Mouse (Mus musculus) myocyte (in vitro differentiated cells): ENCODE measurements around the gene Timm8a2. TPM values are rescaled to one million over a fixed set of nuclear protein-coding genes. Genes with fewer than 3 reads are reported as not detected.
"Not testable (repeated sequence)": the region's sequence is repeated elsewhere in the genome, so short reads cannot be mapped to it uniquely, and the experiment has no call there.

Experiments
- H3K27me3 ChIP-seq: one replicate; pipeline ENCODE4 v1.6.1; 2011; ENCODE audit not compliant: control insufficient read depth, insufficient read depth, insufficient read length
- H3K36me3 ChIP-seq: one replicate; pipeline ENCODE4 v1.6.1; 2011; ENCODE audit not compliant: control insufficient read depth, insufficient read depth
- H3K4me2 ChIP-seq: one replicate; pipeline ENCODE4 v1.6.1; 2011; ENCODE audit warnings: low read depth, control low read depth
- H3K4me3 ChIP-seq: one replicate; pipeline ENCODE4 v1.5.1; 2011; ENCODE audit warnings: mild to moderate bottlenecking, control low read depth, moderate library complexity
- H3K79me2 ChIP-seq: one replicate; pipeline ENCODE4 v1.6.1; 2011; ENCODE audit not compliant: control insufficient read depth, insufficient read depth
- H3ac ChIP-seq: one replicate; pipeline ENCODE4 v1.6.1; 2011; ENCODE audit not compliant: control insufficient read depth, insufficient read length
- CEBPB ChIP-seq: IDR thresholded peaks from 2 replicates; pipeline ENCODE4 v1.6.1; 2011; ENCODE audit warnings: mild to moderate bottlenecking, moderate library complexity; ENCODE audit not compliant: poor library complexity, insufficient read depth, severe bottlenecking
- E2F4 ChIP-seq: IDR thresholded peaks from one replicate; pipeline ENCODE4 v1.6.1; 2011; ENCODE audit warnings: mild to moderate bottlenecking, control low read depth, moderate library complexity; ENCODE audit not compliant: insufficient read depth
- MAX ChIP-seq: IDR thresholded peaks from one replicate; pipeline ENCODE4 v1.6.1; 2011; ENCODE audit warnings: low read depth, mild to moderate bottlenecking, control low read depth
- MYOD1 ChIP-seq, 3 experiments: IDR thresholded peaks; one replicate each; pipeline ENCODE4 v1.6.1; 2011; ENCODE audit warnings: control low read depth in 2 of 3, low read depth in 2 of 3, mild to moderate bottlenecking in 2 of 3, moderate library complexity in 1 of 3; ENCODE audit not compliant: insufficient read length in 2 of 3, control insufficient read depth in 1 of 3
- MYOG ChIP-seq, 3 experiments: IDR thresholded peaks; one replicate each; pipeline ENCODE4 v1.6.1; 2011; ENCODE audit warnings: control low read depth in 2 of 3, low read depth in 2 of 3, mild to moderate bottlenecking in 2 of 3; ENCODE audit not compliant: insufficient read length in 2 of 3, control insufficient read depth in 1 of 3, insufficient read depth in 1 of 3
- POLR2A ChIP-seq: IDR thresholded peaks from one replicate; pipeline ENCODE4 v1.6.1; 2011; ENCODE audit warnings: low read depth, mild to moderate bottlenecking, control low read depth, moderate library complexity; ENCODE audit not compliant: insufficient read length
- POLR2AphosphoS2 ChIP-seq: IDR thresholded peaks from one replicate; pipeline ENCODE4 v1.6.1; 2011; ENCODE audit warnings: low read depth, control low read depth; ENCODE audit not compliant: insufficient read length
- REST ChIP-seq: IDR thresholded peaks from one replicate; pipeline ENCODE4 v1.6.1; 2011; ENCODE audit warnings: mild to moderate bottlenecking, control low read depth, moderate library complexity; ENCODE audit not compliant: insufficient read depth, insufficient read length
- SRF ChIP-seq: IDR thresholded peaks from one replicate; pipeline ENCODE4 v1.6.1; 2011; ENCODE audit warnings: low read depth; ENCODE audit not compliant: control insufficient read depth, insufficient read length
- TCF12 ChIP-seq: IDR thresholded peaks from one replicate; pipeline ENCODE4 v1.6.1; 2011; ENCODE audit warnings: mild to moderate bottlenecking, control low read depth; ENCODE audit not compliant: poor library complexity, insufficient read depth, severe bottlenecking
- TCF3 ChIP-seq: IDR thresholded peaks from one replicate; pipeline ENCODE4 v1.6.1; 2011; ENCODE audit warnings: low read depth, control low read depth; ENCODE audit not compliant: insufficient read length
- USF1 ChIP-seq: IDR thresholded peaks from one replicate; pipeline ENCODE4 v1.6.1; 2011; ENCODE audit warnings: low read depth, mild to moderate bottlenecking, control low read depth, moderate library complexity
- polyA plus RNA-seq: library from polyadenylated mRNA; unstranded; fragments of >200 nt; fragmentation: generic; extraction: Trizol; gene quantifications from one replicate; pipeline ENCODE4 v1.2.1, GENCODE M21; 2012; ENCODE audit warnings: missing spikeins

Timm8a2 gene
- polyA plus RNA-seq, 1 experiment = not detected

GRCm38 (mm10) chr14:122062411-122063090, 28.1 kb downstream of the Timm8a2 start:
- Histone ChIP-seq H3K79me2 (no peaks in the 10 kb centered on the region), H3K27me3 (no peaks in the 10 kb centered on the region), H3K36me3 (no peaks in the 10 kb centered on the region), H3K4me2 (no peak overlapping the region), H3ac (no peak overlapping the region), H3K4me3 (no peak overlapping the region)
- TF ChIP-seq MAX (no peak), POLR2A (no peak), SRF (no peak), MYOG (IDR thresholded peaks at IDR 0.05; ENCODE audit: control insufficient read depth in 1 of 3, insufficient read depth in 1 of 3, insufficient read length in 2 of 3, low read depth in 2 of 3) (no peak)

- H3K79me2 ChIP-seq = no peaks in the 10 kb centered on the region
- no peak for TF ChIP-seq MAX
- TF ChIP-seq MYOG (IDR thresholded peaks at IDR 0.05; ENCODE audit: control insufficient read depth in 1 of 3, insufficient read depth in 1 of 3, insufficient read length in 2 of 3, low read depth in 2 of 3) = no peak
- no peak for TF ChIP-seq USF1
- no peak for TF ChIP-seq E2F4
- no peak for TF ChIP-seq SRF
- TF ChIP-seq POLR2AphosphoS2 = no peak
- TF ChIP-seq POLR2A = no peak
- TF ChIP-seq MYOD1 (IDR thresholded peaks at IDR 0.05; ENCODE audit: control insufficient read depth in 1 of 3, insufficient read length in 2 of 3, low read depth in 2 of 3) = no peak
- TF ChIP-seq TCF12 = no peak
- no peak for TF ChIP-seq TCF3
- H3K27me3 ChIP-seq = no peaks in the 10 kb centered on the region
- H3K4me3 ChIP-seq = no peak overlapping the region
- no peak overlapping the region for H3ac ChIP-seq
- no peaks in the 10 kb centered on the region for H3K36me3 ChIP-seq
- H3K4me2 ChIP-seq = no peak overlapping the region
Measured at GRCm38 (mm10) chr14:122063599-122063998, 29.1 kb downstream of the Timm8a2 start.

GRCm38 (mm10) chr14:122064519-122064918, 30.0 kb downstream of the Timm8a2 start:
- H3K79me2 ChIP-seq = no peaks in the 10 kb centered on the region
- no peak overlapping the region for H3K4me3 ChIP-seq
- TF ChIP-seq MYOD1 (IDR thresholded peaks at IDR 0.05; ENCODE audit: control insufficient read depth in 1 of 3, insufficient read length in 2 of 3, low read depth in 2 of 3) (no peak), POLR2A (no peak), USF1 (no peak)
- no peak overlapping the region for H3K4me2 ChIP-seq
- no peak overlapping the region for H3ac ChIP-seq
- H3K27me3 ChIP-seq = no peaks in the 10 kb centered on the region
- no peaks in the 10 kb centered on the region for H3K36me3 ChIP-seq

GRCm38 (mm10) chr14:122066243-122066642, 31.8 kb downstream of the Timm8a2 start:
- H3K79me2 ChIP-seq = no peaks in the 10 kb centered on the region
- H3ac ChIP-seq = no peak overlapping the region
- H3K4me2 ChIP-seq = no peak overlapping the region
- TF ChIP-seq REST (no peak), POLR2A (no peak), TCF3 (no peak), MAX (no peak), USF1 (no peak), MYOD1 (IDR thresholded peaks at IDR 0.05; ENCODE audit: control insufficient read depth in 1 of 3, insufficient read length in 2 of 3, low read depth in 2 of 3) (no peak), TCF12 (no peak), CEBPB (no peak), MYOG (IDR thresholded peaks at IDR 0.05; ENCODE audit: control insufficient read depth in 1 of 3, insufficient read depth in 1 of 3, insufficient read length in 2 of 3, low read depth in 2 of 3) (no peak), E2F4 (no peak), SRF (no peak), POLR2AphosphoS2 (no peak)
- H3K27me3 ChIP-seq = no peaks in the 10 kb centered on the region
- H3K4me3 ChIP-seq = no peak overlapping the region
- H3K36me3 ChIP-seq = no peaks in the 10 kb centered on the region

GRCm38 (mm10) chr14:122068036-122068435, 33.6 kb downstream of the Timm8a2 start:
- not testable (repeated sequence) for H3K79me2 ChIP-seq, H3K4me3 ChIP-seq, H3ac ChIP-seq, H3K27me3 ChIP-seq, H3K4me2 ChIP-seq, H3K36me3 ChIP-seq
